Mouse (Mus musculus): ENCODE results near the gene Rpl21. TPM values are rescaled to one million over a fixed set of nuclear protein-coding genes. Genes with fewer than 3 reads are reported as not detected.
A peak's percentile ranks its signal among the peaks of the same experiment; 100 is the strongest.

Rpl21 gene
- total RNA-seq, 1 experiment: 1,099 TPM

- H3K4me3 ChIP-seq (ENCODE audit: insufficient read depth in 1 of 2, low read depth in 1 of 2, low read length in 2 of 2, poor library complexity in 1 of 2, severe bottlenecking in 1 of 2): no peak overlapping the region
- peaks cover 5 to 16% of the 10 kb centered on the region in 2 experiments; a peak in 2 of 4 replicates for H3K4me1 ChIP-seq (ENCODE audit: control insufficient read depth in 2 of 2, insufficient read depth in 2 of 2, low read length in 2 of 2, poor library complexity in 1 of 2)
- in situ Hi-C loops (cut with MboI; ENCODE audit: low sequenced_read_pairs in 2 of 2, unreplicated experiment in 2 of 2): no loop called here
- H3K9me3 ChIP-seq (ENCODE audit: control insufficient read depth, insufficient read depth, low read depth, low read length): no peaks in the 10 kb centered on the region
- H3K9ac ChIP-seq (ENCODE audit: insufficient read depth, low read depth, low read length, poor library complexity, severe bottlenecking): no peak overlapping the region
- H3K36me3 ChIP-seq (ENCODE audit: control insufficient read depth, insufficient read depth, low read length, poor library complexity, severe bottlenecking): no peaks in the 10 kb centered on the region
- no peak for TF ChIP-seq HCFC1 (IDR thresholded peaks at IDR 0.05; ENCODE audit: borderline replicate concordance, insufficient read depth, low read length)
- TF ChIP-seq ZC3H11A (IDR thresholded peaks at IDR 0.05; ENCODE audit: borderline replicate concordance, low read depth, low read length): no peak
- TF ChIP-seq ZNF384 (IDR thresholded peaks at IDR 0.05; ENCODE audit: low read depth, low read length): no peak
- no peak for TF ChIP-seq MAFK (IDR thresholded peaks at IDR 0.05; ENCODE audit: insufficient read depth, low read depth, low read length)
- TF ChIP-seq CHD2 (IDR thresholded peaks at IDR 0.05; ENCODE audit: low read depth, low read length): no peak
- no peak for DNase-seq (ENCODE audit: low read depth, low spot score)
- H3K27ac ChIP-seq (ENCODE audit: insufficient read depth, low read depth, low read length, poor library complexity, severe bottlenecking): no peak overlapping the region
Measured at GRCm38 (mm10) chr5:146866277-146866676, 33.6 kb downstream of the Rpl21 start.

- in situ Hi-C loops (cut with MboI; ENCODE audit: low sequenced_read_pairs in 2 of 2, unreplicated experiment in 2 of 2): no loop called here
- no peak for DNase-seq (ENCODE audit: low read depth, low spot score)
- Histone ChIP-seq H3K27ac (ENCODE audit: insufficient read depth, low read depth, low read length, poor library complexity, severe bottlenecking) (no peak overlapping the region), H3K36me3 (ENCODE audit: control insufficient read depth, insufficient read depth, low read length, poor library complexity, severe bottlenecking) (no peaks in the 10 kb centered on the region), H3K4me3 (ENCODE audit: insufficient read depth in 1 of 2, low read depth in 1 of 2, low read length in 2 of 2, poor library complexity in 1 of 2, severe bottlenecking in 1 of 2) (peak overlapping the region; percentile 11 to 35), H3K4me1 (ENCODE audit: control insufficient read depth in 2 of 2, insufficient read depth in 2 of 2, low read length in 2 of 2, poor library complexity in 1 of 2) (peaks cover 2 to 11% of the 10 kb centered on the region in 2 experiments; a peak in 2 of 4 replicates), H3K9me3 (ENCODE audit: control insufficient read depth, insufficient read depth, low read depth, low read length) (no peaks in the 10 kb centered on the region), H3K9ac (ENCODE audit: insufficient read depth, low read depth, low read length, poor library complexity, severe bottlenecking) (peak overlapping the region; percentile 4; the same call in 1 of the 2 replicates)
- TF ChIP-seq ZC3H11A (IDR thresholded peaks at IDR 0.05; ENCODE audit: borderline replicate concordance, low read depth, low read length) (no peak), MAFK (IDR thresholded peaks at IDR 0.05; ENCODE audit: insufficient read depth, low read depth, low read length) (no peak), ZNF384 (IDR thresholded peaks at IDR 0.05; ENCODE audit: low read depth, low read length) (no peak), HCFC1 (IDR thresholded peaks at IDR 0.05; ENCODE audit: borderline replicate concordance, insufficient read depth, low read length) (no peak), CHD2 (IDR thresholded peaks at IDR 0.05; ENCODE audit: low read depth, low read length) (no peak)
Measured at GRCm38 (mm10) chr5:146867246-146867945, 34.7 kb downstream of the Rpl21 start.

GRCm38 (mm10) chr5:146867946-146868314, 35.2 kb downstream of the Rpl21 start:
- in situ Hi-C loops (cut with MboI; ENCODE audit: low sequenced_read_pairs in 2 of 2, unreplicated experiment in 2 of 2): no loop called here
- H3K9ac ChIP-seq (ENCODE audit: insufficient read depth, low read depth, low read length, poor library complexity, severe bottlenecking): no peak overlapping the region
- no peaks in the 10 kb centered on the region for H3K36me3 ChIP-seq (ENCODE audit: control insufficient read depth, insufficient read depth, low read length, poor library complexity, severe bottlenecking)
- peaks cover 2 to 11% of the 10 kb centered on the region in 2 experiments; a peak in 2 of 4 replicates for H3K4me1 ChIP-seq (ENCODE audit: control insufficient read depth in 2 of 2, insufficient read depth in 2 of 2, low read length in 2 of 2, poor library complexity in 1 of 2)
- no peaks in the 10 kb centered on the region for H3K9me3 ChIP-seq (ENCODE audit: control insufficient read depth, insufficient read depth, low read depth, low read length)
- no peak overlapping the region for H3K27ac ChIP-seq (ENCODE audit: insufficient read depth, low read depth, low read length, poor library complexity, severe bottlenecking)
- H3K4me3 ChIP-seq (ENCODE audit: insufficient read depth in 1 of 2, low read depth in 1 of 2, low read length in 2 of 2, poor library complexity in 1 of 2, severe bottlenecking in 1 of 2): no peak overlapping the region
- no peak for DNase-seq (ENCODE audit: low read depth, low spot score)
- no peak for TF ChIP-seq HCFC1 (IDR thresholded peaks at IDR 0.05; ENCODE audit: borderline replicate concordance, insufficient read depth, low read length)
- TF ChIP-seq ZNF384 (IDR thresholded peaks at IDR 0.05; ENCODE audit: low read depth, low read length): no peak
- no peak for TF ChIP-seq CHD2 (IDR thresholded peaks at IDR 0.05; ENCODE audit: low read depth, low read length)
- TF ChIP-seq ZC3H11A (IDR thresholded peaks at IDR 0.05; ENCODE audit: borderline replicate concordance, low read depth, low read length): no peak
- no peak for TF ChIP-seq MAFK (IDR thresholded peaks at IDR 0.05; ENCODE audit: insufficient read depth, low read depth, low read length)

- H3K9ac ChIP-seq (ENCODE audit: insufficient read depth, low read depth, low read length, poor library complexity, severe bottlenecking): no peak overlapping the region
- H3K4me1 ChIP-seq (ENCODE audit: control insufficient read depth in 2 of 2, insufficient read depth in 2 of 2, low read length in 2 of 2, poor library complexity in 1 of 2): peaks cover 0 to 1% of the 10 kb centered on the region in 2 experiments; a peak in 1 of 4 replicates
- DNase-seq (ENCODE audit: low read depth, low spot score): no peak
- H3K4me3 ChIP-seq (ENCODE audit: insufficient read depth in 1 of 2, low read depth in 1 of 2, low read length in 2 of 2, poor library complexity in 1 of 2, severe bottlenecking in 1 of 2): no peak overlapping the region
- H3K36me3 ChIP-seq (ENCODE audit: control insufficient read depth, insufficient read depth, low read length, poor library complexity, severe bottlenecking): no peaks in the 10 kb centered on the region
- H3K9me3 ChIP-seq (ENCODE audit: control insufficient read depth, insufficient read depth, low read depth, low read length): no peaks in the 10 kb centered on the region
- in situ Hi-C loops (cut with MboI; ENCODE audit: low sequenced_read_pairs in 2 of 2, unreplicated experiment in 2 of 2): no loop called here
- TF ChIP-seq MAFK (IDR thresholded peaks at IDR 0.05; ENCODE audit: insufficient read depth, low read depth, low read length) (no peak), ZNF384 (IDR thresholded peaks at IDR 0.05; ENCODE audit: low read depth, low read length) (no peak), CHD2 (IDR thresholded peaks at IDR 0.05; ENCODE audit: low read depth, low read length) (no peak), HCFC1 (IDR thresholded peaks at IDR 0.05; ENCODE audit: borderline replicate concordance, insufficient read depth, low read length) (no peak), ZC3H11A (IDR thresholded peaks at IDR 0.05; ENCODE audit: borderline replicate concordance, low read depth, low read length) (no peak)
- no peak overlapping the region for H3K27ac ChIP-seq (ENCODE audit: insufficient read depth, low read depth, low read length, poor library complexity, severe bottlenecking)
Measured at GRCm38 (mm10) chr5:146872981-146873631, 40.4 kb downstream of the Rpl21 start.
